Mouse (Mus musculus) adrenal gland, adult 8-10 months (tissue): Measurements from ENCODE around the gene Rps11. TPM values are rescaled to one million over a fixed set of nuclear protein-coding genes. Genes with fewer than 3 reads are reported as not detected.
"Not testable (repeated sequence)": the region's sequence is repeated elsewhere in the genome, so short reads cannot be mapped to it uniquely, and the experiment has no call there.

Experiments
- DNase-seq: peaks from one replicate; pipeline ENCODE4 v3.0.0; 2022
- total RNA-seq, 4 experiments: library from RNA; stranded (reverse); gene quantifications; 2 replicates each; pipeline ENCODE4 v1.2.4; 2022

Gene Rps11
- total RNA-seq, 4 experiments from 2014 or later, result 1,085 to 1,250 (median 1,138) TPM

GRCm38 (mm10) chr7:45154096-45154992, 30.1 kb upstream of the Rps11 start, which contains the start of the genes Pih1d1 and Aldh16a1:
Pih1d1 (plus strand) TSS chr7:45154303.
Aldh16a1 (minus strand) TSS chr7:45154584.
- DNase-seq, result peak; percentile 93

- no peak for DNase-seq
Observed at GRCm38 (mm10) chr7:45153586-45153985, 29.3 kb upstream of the Rps11 start.

GRCm38 (mm10) chr7:45153052-45153451, 28.8 kb upstream of the Rps11 start:
- not testable (repeated sequence) for DNase-seq

GRCm38 (mm10) chr7:45151303-45151702, 27.1 kb upstream of the Rps11 start:
- DNase-seq, result no peak

- DNase-seq, result no peak
Observed at GRCm38 (mm10) chr7:45150321-45150720, 26.1 kb upstream of the Rps11 start.

- no peak for DNase-seq
Observed at GRCm38 (mm10) chr7:45149545-45149944, 25.3 kb upstream of the Rps11 start.

- DNase-seq, result no peak
Observed at GRCm38 (mm10) chr7:45148534-45149098, 24.4 kb upstream of the Rps11 start.

GRCm38 (mm10) chr7:45147899-45148298, 23.7 kb upstream of the Rps11 start:
- DNase-seq, result no peak

- no peak for DNase-seq
Observed at GRCm38 (mm10) chr7:45147267-45147666, 23.0 kb upstream of the Rps11 start.

- no peak for DNase-seq
Observed at GRCm38 (mm10) chr7:45145460-45145859, 21.2 kb upstream of the Rps11 start.

GRCm38 (mm10) chr7:45144368-45145174, 20.3 kb upstream of the Rps11 start:
- DNase-seq, result no peak

GRCm38 (mm10) chr7:45141914-45142313, 17.7 kb upstream of the Rps11 start:
- DNase-seq, result no peak

- DNase-seq, result no peak
Observed at GRCm38 (mm10) chr7:45141319-45141718, 17.1 kb upstream of the Rps11 start.

GRCm38 (mm10) chr7:45139904-45140723, 15.9 kb upstream of the Rps11 start:
- DNase-seq, result peak; percentile 74

GRCm38 (mm10) chr7:45138403-45138802, 14.2 kb upstream of the Rps11 start:
- DNase-seq, result no peak

- DNase-seq, result no peak
Observed at GRCm38 (mm10) chr7:45137171-45138006, 13.2 kb upstream of the Rps11 start.

GRCm38 (mm10) chr7:45135993-45136567, 11.8 kb upstream of the Rps11 start, which contains the start of the genes Gm45713 and Flt3l:
Gm45713 (minus strand) TSS chr7:45136231.
Flt3l (minus strand) TSS chr7:45136432.
- DNase-seq, result peak; percentile 92

- no peak for DNase-seq
Observed at GRCm38 (mm10) chr7:45135370-45135769, 11.1 kb upstream of the Rps11 start.

GRCm38 (mm10) chr7:45134544-45135026, 10.3 kb upstream of the Rps11 start:
- DNase-seq, result no peak

GRCm38 (mm10) chr7:45133446-45134159, 9.4 kb upstream of the Rps11 start:
- no peak for DNase-seq
